Mouse (Mus musculus): ENCODE measurements around the gene St7.

- TF ChIP-seq CTCF (IDR thresholded peaks at IDR 0.05; ENCODE audit: borderline replicate concordance, insufficient read depth, low read length) (no peak), POLR2A (IDR thresholded peaks at IDR 0.05; ENCODE audit: low read depth, low read length) (no peak)
Measured at GRCm38 (mm10) chr6:17927746-17928145, 235.0 kb downstream of the St7 start.

Data from embryonic fibroblast, embryonic 13.5 days (primary cell).